Mouse (Mus musculus): ENCODE measurements around the gene Ky. TPM values are rescaled to one million over a fixed set of nuclear protein-coding genes. Genes with fewer than 3 reads are reported as not detected.

Gene Ky
- polyA plus RNA-seq (2015; fragmentation: Nextera tagmentation; extraction: Ambion mirVana) = 0.13 and 0.18 TPM in 2 replicates

DNA sequence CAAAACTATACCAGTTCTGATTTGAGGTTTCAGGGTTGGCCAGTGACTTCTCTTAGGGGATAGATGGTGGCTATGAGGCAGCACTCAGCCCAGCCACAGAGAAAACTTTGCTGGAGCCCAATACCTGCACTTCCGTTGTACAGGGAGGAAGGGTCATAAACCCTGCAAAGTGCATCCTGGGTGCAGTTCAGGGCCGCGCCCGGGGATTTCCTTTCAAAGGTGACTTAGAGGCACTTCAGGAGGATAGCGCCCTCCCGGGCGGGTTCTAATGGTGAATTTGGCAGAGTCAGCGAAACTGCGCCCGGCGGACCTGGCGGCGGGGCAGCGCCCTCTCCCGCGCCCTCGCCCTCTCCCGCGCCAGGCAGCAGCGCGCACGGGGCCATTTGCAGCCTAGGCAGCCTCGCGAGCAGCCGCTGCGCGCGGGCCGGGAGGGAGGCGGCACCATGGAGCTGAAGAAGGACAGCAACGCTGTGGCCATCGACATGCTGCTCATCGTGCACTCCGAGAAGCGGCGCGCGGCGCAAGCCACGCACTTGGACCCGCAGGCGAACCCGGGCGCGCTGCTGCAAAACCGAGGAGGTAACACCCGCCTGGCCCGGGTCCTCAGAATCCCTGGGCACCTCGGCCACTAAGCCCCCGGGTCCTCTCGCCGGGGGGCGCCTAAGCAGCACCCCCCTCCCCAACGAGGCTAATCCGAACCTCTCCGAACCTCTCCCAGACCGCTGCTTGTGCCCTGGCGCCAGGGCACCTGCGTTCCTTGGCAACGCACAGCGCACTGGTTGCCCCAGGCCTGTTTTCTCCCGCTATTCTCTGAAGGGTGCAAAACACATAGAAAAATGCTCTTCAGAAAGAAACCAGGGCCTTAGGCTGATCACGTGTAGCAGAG, at the start of gene Ky:
Ky (plus strand) TSS at position 51 of the 886 bp plus-strand sequence.
- Histone ChIP-seq H3K9me3 (replicated peaks) (no peaks in the 10 kb centered on the region), H3K36me3 (ENCODE audit: poor library complexity, severe bottlenecking) (no peaks in the 10 kb centered on the region), H3K4me2 (peak within 1 kb of the TSS; percentile 91), H3K9ac (peak within 1 kb of the TSS; percentile 58), H3K4me3 (peak within 1 kb of the TSS; percentile 46), H3K27ac (no peak within 1 kb of the TSS), H3K4me1 (peaks cover 10% of the 10 kb centered on the region; the same call in 1 of the 2 replicates), H3K27me3 (peaks cover 46% of the 10 kb centered on the region)
- 2% methylated on average over 56 of the region's 63 CpGs for WGBS
- peak; percentile 63 for ATAC-seq

DNA sequence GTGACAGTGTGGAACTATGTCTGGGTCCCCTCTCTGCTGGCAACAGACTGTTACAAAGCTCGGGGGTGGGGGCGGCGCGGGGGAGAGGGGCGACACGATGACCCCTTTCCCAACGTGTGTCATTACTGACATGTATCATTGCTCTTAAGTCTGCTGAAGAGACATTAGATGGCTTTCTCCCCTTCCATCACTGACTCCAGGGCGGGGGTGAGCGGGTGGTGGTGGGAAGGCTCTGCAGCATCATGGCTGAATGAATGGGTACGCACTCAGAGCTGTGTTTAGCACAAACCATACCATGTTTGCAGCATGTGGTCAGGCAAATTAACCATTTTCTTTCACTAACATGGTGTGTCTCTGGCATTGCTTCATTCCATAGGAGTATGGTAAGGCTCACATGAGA, 43.3 kb upstream of the Ky start:
- WGBS = 96% methylated on average over 10 of the region's 10 CpGs
- Histone ChIP-seq H3K27me3 (no peaks in the 10 kb centered on the region), H3K4me2 (no peak overlapping the region), H3K36me3 (ENCODE audit: poor library complexity, severe bottlenecking) (no peaks in the 10 kb centered on the region), H3K4me1 (no peaks in the 10 kb centered on the region), H3K9me3 (replicated peaks) (no peaks in the 10 kb centered on the region), H3K9ac (no peak overlapping the region), H3K27ac (no peak overlapping the region), H3K4me3 (no peak overlapping the region)
- no peak for ATAC-seq

DNA sequence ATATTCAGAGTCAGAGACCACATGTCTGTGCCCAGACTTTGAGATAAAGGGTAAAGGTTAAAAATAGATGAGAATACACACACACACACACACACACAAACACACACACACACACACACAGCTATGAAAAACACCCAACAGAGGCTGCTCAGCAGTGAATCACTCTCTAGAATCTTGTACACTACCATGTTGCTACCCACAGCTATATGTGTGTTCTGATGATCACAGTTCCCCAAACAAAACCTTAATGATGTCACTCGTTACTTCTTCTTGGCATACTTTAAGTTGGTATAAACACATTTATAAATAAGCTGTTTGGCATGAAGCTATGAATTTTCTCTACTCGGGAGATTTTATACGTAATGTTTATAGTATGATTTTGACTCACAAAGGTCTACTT, 40.5 kb upstream of the Ky start:
- no peak overlapping the region for H3K27ac ChIP-seq
- H3K36me3 ChIP-seq (ENCODE audit: poor library complexity, severe bottlenecking) = no peaks in the 10 kb centered on the region
- H3K9me3 ChIP-seq (replicated peaks) = no peaks in the 10 kb centered on the region
- H3K4me3 ChIP-seq = no peak overlapping the region
- H3K9ac ChIP-seq = no peak overlapping the region
- no peak overlapping the region for H3K4me2 ChIP-seq
- H3K4me1 ChIP-seq = no peaks in the 10 kb centered on the region
- no peak for ATAC-seq
- WGBS = 82% methylated on average over 3 of the region's 3 CpGs
- H3K27me3 ChIP-seq = no peaks in the 10 kb centered on the region

DNA sequence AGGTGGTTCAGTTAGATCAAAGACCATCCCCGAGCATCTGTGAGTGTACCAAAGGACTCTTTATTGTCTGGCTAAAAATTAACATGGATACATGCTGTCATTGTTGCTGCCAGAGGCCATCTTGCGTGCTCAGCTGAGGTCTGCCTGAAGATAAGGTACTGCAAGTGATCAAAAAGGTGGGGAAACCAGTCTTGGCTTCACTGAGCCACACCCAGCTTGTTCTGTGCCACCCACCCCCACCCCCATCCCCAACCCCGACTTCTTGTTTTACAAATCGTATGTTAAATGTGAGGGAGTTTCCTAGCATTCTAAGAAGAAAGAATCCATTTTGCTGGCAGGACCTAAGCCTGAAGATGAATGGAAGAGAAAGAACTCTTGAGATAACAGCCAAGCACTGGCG, 39.8 kb upstream of the Ky start:
- H3K9ac ChIP-seq = no peak overlapping the region
- H3K27me3 ChIP-seq = no peaks in the 10 kb centered on the region
- H3K27ac ChIP-seq = no peak overlapping the region
- H3K36me3 ChIP-seq (ENCODE audit: poor library complexity, severe bottlenecking) = no peaks in the 10 kb centered on the region
- no peaks in the 10 kb centered on the region for H3K4me1 ChIP-seq
- H3K9me3 ChIP-seq (replicated peaks) = no peaks in the 10 kb centered on the region
- no peak overlapping the region for H3K4me2 ChIP-seq
- WGBS = 81% methylated on average over 5 of the region's 5 CpGs
- no peak overlapping the region for H3K4me3 ChIP-seq
- no peak for ATAC-seq

DNA sequence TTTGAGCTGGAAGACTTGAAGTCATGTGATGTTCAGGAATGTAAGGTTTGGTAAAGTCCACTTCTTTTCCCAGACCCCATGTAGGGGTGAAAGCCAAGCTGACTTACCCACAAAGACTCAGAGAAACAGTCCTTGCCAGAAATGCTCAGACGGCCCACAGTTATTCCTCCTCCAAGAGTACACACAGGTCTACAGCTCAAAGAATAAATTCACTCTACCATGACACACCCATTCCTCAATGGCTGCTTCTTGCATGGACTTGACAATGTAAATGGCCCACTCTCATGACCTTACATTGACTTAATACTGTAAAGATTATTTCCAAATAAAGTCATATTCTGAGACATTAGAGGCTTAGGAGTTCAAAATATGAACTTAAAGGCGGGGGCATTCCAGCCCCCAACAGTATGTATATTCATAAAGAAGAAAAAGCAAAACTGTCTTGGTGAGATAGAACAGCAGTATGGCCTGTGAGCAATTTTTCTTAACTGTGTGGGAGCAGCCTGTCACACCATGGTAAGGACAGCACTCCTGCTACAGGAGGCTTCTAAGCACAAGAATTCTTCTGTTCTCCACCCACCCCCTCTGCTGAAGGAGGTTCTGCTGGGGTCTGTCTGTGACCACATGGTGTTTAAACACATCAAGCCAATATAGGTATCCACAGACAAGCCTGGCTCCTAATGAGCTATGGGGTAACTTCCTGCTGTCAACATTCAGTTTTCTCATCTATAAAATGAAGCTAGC, 35.3 kb upstream of the Ky start:
- H3K4me2 ChIP-seq = no peak overlapping the region
- no peak overlapping the region for H3K27ac ChIP-seq
- no peak overlapping the region for H3K4me3 ChIP-seq
- H3K36me3 ChIP-seq (ENCODE audit: poor library complexity, severe bottlenecking) = no peaks in the 10 kb centered on the region
- no peaks in the 10 kb centered on the region for H3K4me1 ChIP-seq
- ATAC-seq = no peak
- WGBS = 85% methylated on average over 2 of the region's 2 CpGs
- H3K9me3 ChIP-seq (replicated peaks) = no peaks in the 10 kb centered on the region
- H3K27me3 ChIP-seq = no peaks in the 10 kb centered on the region
- H3K9ac ChIP-seq = no peak overlapping the region

DNA sequence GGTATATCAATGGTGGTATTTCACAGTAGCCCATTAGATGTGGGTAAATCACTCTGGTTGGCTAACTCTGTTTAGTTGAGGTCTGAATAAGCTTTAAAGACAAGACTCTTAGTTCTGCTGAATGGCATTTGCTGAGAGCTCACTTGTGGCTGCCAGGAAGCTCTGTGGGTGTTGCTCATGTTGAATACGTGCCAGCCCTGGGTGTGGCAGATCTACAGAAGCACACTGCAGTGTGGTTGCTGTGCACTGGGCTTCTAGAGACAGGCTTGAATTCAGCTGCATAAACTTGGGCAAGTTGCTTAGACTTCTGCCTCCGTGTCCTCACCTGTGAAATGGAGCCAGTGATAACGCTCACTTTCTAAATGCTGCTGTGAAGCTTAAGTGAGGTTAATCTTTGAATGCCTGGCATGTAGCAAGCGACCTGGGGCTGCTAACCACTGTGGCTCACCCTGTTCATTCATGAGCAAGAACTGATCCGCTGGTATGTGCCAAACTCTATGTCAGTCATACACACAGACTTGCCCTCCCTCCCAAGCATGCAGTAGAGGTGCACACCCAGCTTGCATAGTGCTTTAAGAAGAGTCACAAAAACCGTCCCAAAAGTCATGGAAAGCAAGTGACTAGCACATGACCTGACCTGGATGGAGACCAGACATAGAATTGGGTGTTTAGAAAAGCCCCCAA, 27.6 kb upstream of the Ky start:
- no peak overlapping the region for H3K27ac ChIP-seq
- no peaks in the 10 kb centered on the region for H3K9me3 ChIP-seq (replicated peaks)
- no peak overlapping the region for H3K4me2 ChIP-seq
- H3K36me3 ChIP-seq (ENCODE audit: poor library complexity, severe bottlenecking) = no peaks in the 10 kb centered on the region
- no peaks in the 10 kb centered on the region for H3K4me1 ChIP-seq
- no peak overlapping the region for H3K9ac ChIP-seq
- WGBS = 83% methylated on average over 6 of the region's 6 CpGs
- no peak for ATAC-seq
- H3K27me3 ChIP-seq = no peaks in the 10 kb centered on the region
- no peak overlapping the region for H3K4me3 ChIP-seq

DNA sequence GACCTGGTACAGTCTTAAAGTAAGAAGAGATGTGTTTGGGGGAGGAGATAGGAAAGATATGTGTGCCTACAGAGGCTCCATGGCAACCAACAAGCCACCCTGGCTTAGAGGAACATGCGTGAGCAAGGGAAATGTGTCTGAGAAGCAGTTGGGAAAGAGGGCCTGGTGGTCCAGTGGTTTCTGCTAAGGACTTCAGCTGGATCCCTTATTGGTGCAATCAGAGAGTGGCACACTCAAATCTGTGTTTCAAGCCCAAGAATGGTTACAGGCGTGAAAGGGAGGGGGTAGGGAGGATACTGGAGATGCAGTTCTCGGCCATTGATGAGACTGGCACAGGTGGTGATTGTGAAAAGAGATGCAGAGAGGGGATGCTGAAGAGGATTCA, 27.1 kb upstream of the Ky start:
- Histone ChIP-seq H3K9me3 (replicated peaks) (no peaks in the 10 kb centered on the region), H3K27me3 (no peaks in the 10 kb centered on the region), H3K4me2 (no peak overlapping the region), H3K4me3 (no peak overlapping the region), H3K27ac (no peak overlapping the region), H3K9ac (no peak overlapping the region), H3K36me3 (ENCODE audit: poor library complexity, severe bottlenecking) (no peaks in the 10 kb centered on the region), H3K4me1 (no peaks in the 10 kb centered on the region)
- ATAC-seq = no peak
- 93% methylated on average over 3 of the region's 3 CpGs for WGBS

DNA sequence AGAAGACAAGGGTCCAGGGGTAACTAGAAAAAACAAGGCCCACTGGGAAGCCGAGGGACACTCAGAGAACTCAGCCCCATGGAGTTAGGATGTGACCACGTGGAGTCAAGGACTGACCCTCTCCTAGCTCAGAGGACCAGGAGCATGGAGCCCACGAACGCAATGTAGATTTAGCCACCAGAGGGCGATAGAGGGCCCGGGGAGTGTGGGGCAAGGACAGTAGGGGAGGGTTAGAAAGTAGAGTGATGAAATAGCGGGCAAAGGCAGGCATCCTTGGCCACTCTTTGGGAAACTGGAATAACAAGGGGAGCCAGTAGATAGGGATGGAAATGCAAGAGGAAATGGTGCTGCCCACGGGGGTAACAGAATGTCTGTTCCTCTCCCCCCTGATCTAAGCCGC, 26.5 kb upstream of the Ky start:
- no peak for ATAC-seq
- no peaks in the 10 kb centered on the region for H3K9me3 ChIP-seq (replicated peaks)
- H3K4me2 ChIP-seq = no peak overlapping the region
- H3K9ac ChIP-seq = no peak overlapping the region
- no peak overlapping the region for H3K27ac ChIP-seq
- no peaks in the 10 kb centered on the region for H3K4me1 ChIP-seq
- no peaks in the 10 kb centered on the region for H3K36me3 ChIP-seq (ENCODE audit: poor library complexity, severe bottlenecking)
- no peaks in the 10 kb centered on the region for H3K27me3 ChIP-seq
- no peak overlapping the region for H3K4me3 ChIP-seq
- WGBS = 52% methylated on average over 9 of the region's 9 CpGs

DNA sequence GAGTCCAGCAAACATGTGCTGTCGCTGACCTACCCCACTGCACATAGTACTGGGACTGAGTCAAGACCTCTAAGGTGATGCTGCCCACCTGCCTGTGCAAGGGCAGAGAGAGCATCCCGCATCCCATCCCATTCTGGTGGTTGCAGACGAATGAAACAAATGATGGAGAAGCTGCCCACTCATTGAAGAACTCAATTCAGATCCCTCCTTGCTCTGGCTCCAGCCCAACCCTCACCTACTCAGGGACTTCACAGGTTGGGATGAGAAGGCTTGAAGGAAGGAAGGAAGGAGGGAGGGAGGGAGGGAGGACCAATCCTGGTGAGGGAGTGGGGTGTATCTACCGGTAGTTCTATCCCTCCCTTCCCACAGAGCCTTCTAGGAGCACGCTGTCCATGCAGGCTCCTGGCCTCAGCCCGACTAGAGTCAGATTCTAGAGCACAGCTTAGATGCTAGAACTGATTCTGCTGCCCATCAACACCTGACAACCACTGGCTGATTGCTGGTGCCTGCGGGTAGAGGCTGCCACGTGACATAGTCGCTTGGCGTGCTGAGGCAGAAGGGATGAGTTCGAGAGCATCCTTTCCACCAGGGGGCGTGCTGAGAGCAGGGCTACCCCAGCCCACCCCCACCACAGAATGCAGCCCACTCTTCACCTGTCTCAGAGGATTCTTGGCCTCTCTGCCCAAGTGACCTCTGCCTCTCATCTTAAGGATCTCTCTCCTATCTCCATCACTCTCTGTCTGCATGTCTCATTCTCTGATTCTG, 13.3 kb upstream of the Ky start:
- WGBS = 46% methylated on average over 12 of the region's 12 CpGs
- no peak overlapping the region for H3K4me2 ChIP-seq
- H3K4me3 ChIP-seq = no peak overlapping the region
- no peaks in the 10 kb centered on the region for H3K27me3 ChIP-seq
- no peaks in the 10 kb centered on the region for H3K9me3 ChIP-seq (replicated peaks)
- peaks cover 11% of the 10 kb centered on the region for H3K4me1 ChIP-seq
- peak; percentile 38; the same call in 1 of the 2 replicates for ATAC-seq
- H3K36me3 ChIP-seq (ENCODE audit: poor library complexity, severe bottlenecking) = no peaks in the 10 kb centered on the region
- H3K27ac ChIP-seq = no peak overlapping the region
- no peak overlapping the region for H3K9ac ChIP-seq

DNA sequence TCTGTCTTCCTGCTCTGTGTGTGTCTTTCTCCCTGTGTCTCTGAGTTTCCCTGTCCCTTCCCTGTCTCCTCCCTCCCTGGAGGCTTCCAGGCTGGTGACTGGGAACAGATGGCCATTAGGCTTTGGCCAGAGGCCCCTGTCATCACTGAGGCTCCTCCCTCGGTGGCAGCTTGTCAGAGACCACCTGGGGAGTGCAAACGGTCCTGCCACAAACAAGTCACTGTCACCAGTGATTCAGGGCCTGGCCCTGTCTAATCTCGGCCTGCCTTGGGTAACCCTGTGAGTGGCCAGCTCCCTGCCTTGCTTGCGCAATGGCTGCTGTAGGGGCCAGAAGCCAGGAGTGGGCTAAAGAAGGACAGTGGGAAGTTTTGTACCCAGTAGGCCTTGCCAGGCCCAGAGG, 12.5 kb upstream of the Ky start:
- WGBS = 38% methylated on average over 4 of the region's 4 CpGs
- no peak overlapping the region for H3K27ac ChIP-seq
- no peaks in the 10 kb centered on the region for H3K27me3 ChIP-seq
- H3K4me1 ChIP-seq = peaks cover 11% of the 10 kb centered on the region
- H3K36me3 ChIP-seq (ENCODE audit: poor library complexity, severe bottlenecking) = no peaks in the 10 kb centered on the region
- no peak overlapping the region for H3K9ac ChIP-seq
- H3K4me3 ChIP-seq = no peak overlapping the region
- H3K4me2 ChIP-seq = no peak overlapping the region
- ATAC-seq = peak; percentile 51; the same call in 1 of the 2 replicates
- no peaks in the 10 kb centered on the region for H3K9me3 ChIP-seq (replicated peaks)

DNA sequence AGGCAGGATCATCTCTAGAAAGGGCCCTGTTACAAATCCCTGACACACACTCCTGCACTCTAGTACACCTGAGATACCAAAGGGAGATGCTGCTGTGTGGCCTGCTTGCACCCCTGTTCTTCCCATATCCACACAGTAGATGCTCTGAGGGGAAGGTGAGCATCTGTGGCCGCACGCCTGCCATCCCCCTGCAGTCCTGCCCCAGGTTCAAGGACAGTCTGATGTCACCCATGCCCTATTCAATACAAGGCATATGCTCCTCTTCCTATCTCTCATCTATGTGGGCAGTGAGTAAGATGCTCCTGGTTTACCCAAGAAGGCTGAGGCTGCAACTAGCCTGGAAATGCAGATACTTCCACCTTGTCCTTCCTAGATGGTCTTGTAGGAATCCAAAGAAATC, 11.6 kb upstream of the Ky start:
- Histone ChIP-seq H3K4me1 (peaks cover 11% of the 10 kb centered on the region), H3K4me3 (no peak overlapping the region), H3K4me2 (no peak overlapping the region), H3K27me3 (no peaks in the 10 kb centered on the region), H3K36me3 (ENCODE audit: poor library complexity, severe bottlenecking) (no peaks in the 10 kb centered on the region), H3K9ac (no peak overlapping the region), H3K27ac (no peak overlapping the region), H3K9me3 (replicated peaks) (no peaks in the 10 kb centered on the region)
- 96% methylated on average over 2 of the region's 2 CpGs for WGBS
- ATAC-seq = no peak
